Mouse (Mus musculus) midbrain, embryonic 11.5 days (tissue): Measurements from ENCODE around the gene Slc16a6. TPM values are rescaled to one million over a fixed set of nuclear protein-coding genes. Genes with fewer than 3 reads are reported as not detected.

Experiments
- ATAC-seq: fragments of 200-750 bp; cut with Nextera tagmentation; 2 replicates; pipeline ENCODE4 v1.8.0; 2017; ENCODE audit warnings: moderate TSS enrichment, moderate library complexity; ENCODE audit not compliant: low FRiP score
- DNase-seq: peaks from one replicate; pipeline ENCODE4 v3.0.0; 2015; ENCODE audit warnings: low spot score; ENCODE audit errors: missing footprints
- H3K27ac ChIP-seq: fragments of 300-500 bp; sonication (generic); 2 replicates; pipeline ENCODE4 v1.5.1; 2014; ENCODE audit warnings: low read depth, low read length
- H3K27me3 ChIP-seq: fragments of 300-500 bp; sonication (generic); 2 replicates; pipeline ENCODE4 v1.6.1; 2014; ENCODE audit warnings: mild to moderate bottlenecking, low read length, moderate library complexity, mixed read lengths; ENCODE audit not compliant: control insufficient read depth, insufficient read depth
- H3K36me3 ChIP-seq: fragments of 300-500 bp; sonication (generic); 2 replicates; pipeline ENCODE4 v1.6.1; 2014; ENCODE audit warnings: mild to moderate bottlenecking, low read length, moderate library complexity, mixed read lengths; ENCODE audit not compliant: control insufficient read depth, insufficient read depth
- H3K4me1 ChIP-seq: fragments of 300-500 bp; sonication (generic); 2 replicates; pipeline ENCODE4 v1.6.1; 2014; ENCODE audit warnings: low read length; ENCODE audit not compliant: control insufficient read depth, insufficient read depth
- H3K4me2 ChIP-seq: fragments of 300-500 bp; sonication (generic); 2 replicates; pipeline ENCODE4 v1.6.1; 2014; ENCODE audit warnings: mild to moderate bottlenecking, moderate library complexity
- H3K4me3 ChIP-seq: fragments of 300-500 bp; sonication (generic); 2 replicates; pipeline ENCODE4 v1.5.1; 2014; ENCODE audit warnings: low read depth, low read length
- H3K9ac ChIP-seq: fragments of 300-500 bp; sonication (generic); 2 replicates; pipeline ENCODE4 v1.6.1; 2014; ENCODE audit warnings: low read length
- H3K9me3 ChIP-seq: fragments of 300-500 bp; sonication (generic); 2 replicates; pipeline ENCODE4 v1.6.1; 2016; ENCODE audit warnings: low read length; ENCODE audit not compliant: control insufficient read depth
- WGBS: fragments of 180-500 bp; shearing (Covaris S2); extraction: QIAGEN DNeasy Blood & Tissue Kit; methylation state at CpG from one replicate; pipeline ENCODE4 v1.1.7; 2014; 5-methylcytosine and 5-hydroxymethylcytosine counted together
- polyA plus RNA-seq: library from polyadenylated mRNA; unstranded; fragments of >200 nt; fragmentation: Nextera tagmentation; extraction: Ambion mirVana; gene quantifications from 2 replicates; pipeline ENCODE4 v1.2.1, GENCODE M21; 2014

Gene Slc16a6
- polyA plus RNA-seq, 1 experiment from 2014 or later, result 3.6 TPM

DNA sequence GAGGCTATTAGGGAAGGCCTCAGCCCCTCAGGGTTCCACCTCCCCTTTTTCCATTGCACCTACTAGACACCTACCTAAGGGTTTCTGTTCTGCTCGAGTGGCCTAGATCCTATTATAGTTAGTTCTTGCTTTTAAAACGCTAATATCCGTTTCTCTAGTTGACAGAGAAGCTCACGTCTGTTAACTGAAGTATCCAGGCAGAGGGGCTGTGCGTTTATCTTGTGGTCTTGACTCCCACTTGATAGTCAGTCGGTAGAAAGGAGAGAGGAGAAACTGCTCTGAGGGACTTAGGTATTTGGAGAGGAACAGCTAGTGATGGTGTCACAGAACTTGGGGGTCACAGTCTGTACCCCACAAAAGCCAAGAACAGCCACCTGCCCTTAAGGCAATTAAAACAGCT lies 3.3 kb upstream of the Slc16a6 start:
- Histone ChIP-seq H3K4me3 (no peak overlapping the region), H3K4me1 (peaks cover 39% of the 10 kb centered on the region), H3K27ac (peak overlapping the region; percentile 66), H3K36me3 (no peaks in the 10 kb centered on the region), H3K9ac (no peak overlapping the region), H3K27me3 (peaks cover 5% of the 10 kb centered on the region), H3K9me3 (no peaks in the 10 kb centered on the region), H3K4me2 (no peak overlapping the region)
- WGBS, result 20% methylated on average over 6 of the region's 6 CpGs
- DNase-seq (peak; percentile 83), ATAC-seq (no peak)

DNA sequence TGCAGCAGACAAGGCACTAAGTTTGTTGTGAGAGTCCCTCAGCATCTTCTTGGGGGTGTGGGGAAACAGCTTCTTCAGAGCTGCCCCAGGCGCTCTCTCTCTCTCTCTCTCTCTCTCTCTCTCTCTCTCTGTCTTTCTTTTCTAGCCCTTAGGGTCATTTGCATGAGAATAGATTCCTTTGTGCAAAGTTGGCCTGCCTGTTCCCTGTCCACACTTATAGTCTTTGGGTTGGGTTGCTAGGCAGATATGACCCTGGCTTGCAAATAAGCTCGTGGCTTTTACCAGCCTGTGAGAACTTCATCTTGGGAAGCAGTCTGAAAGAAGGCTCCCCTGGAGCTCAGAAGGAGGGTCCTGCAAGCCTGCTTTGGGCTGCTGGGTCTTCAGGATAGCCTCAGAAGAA lies 2.8 kb upstream of the Slc16a6 start:
- ATAC-seq (peak; percentile 41), DNase-seq (peak; percentile 92)
- H3K9ac ChIP-seq, result peak overlapping the region; percentile 38; the same call in 1 of the 2 replicates
- no peaks in the 10 kb centered on the region for H3K36me3 ChIP-seq
- H3K4me3 ChIP-seq, result no peak overlapping the region
- H3K27me3 ChIP-seq, result peaks cover 7% of the 10 kb centered on the region
- peaks cover 39% of the 10 kb centered on the region for H3K4me1 ChIP-seq
- 11% methylated on average over 2 of the region's 2 CpGs for WGBS
- no peaks in the 10 kb centered on the region for H3K9me3 ChIP-seq
- peak overlapping the region; percentile 66 for H3K27ac ChIP-seq
- peak overlapping the region; percentile 3; the same call in 1 of the 2 replicates for H3K4me2 ChIP-seq

DNA sequence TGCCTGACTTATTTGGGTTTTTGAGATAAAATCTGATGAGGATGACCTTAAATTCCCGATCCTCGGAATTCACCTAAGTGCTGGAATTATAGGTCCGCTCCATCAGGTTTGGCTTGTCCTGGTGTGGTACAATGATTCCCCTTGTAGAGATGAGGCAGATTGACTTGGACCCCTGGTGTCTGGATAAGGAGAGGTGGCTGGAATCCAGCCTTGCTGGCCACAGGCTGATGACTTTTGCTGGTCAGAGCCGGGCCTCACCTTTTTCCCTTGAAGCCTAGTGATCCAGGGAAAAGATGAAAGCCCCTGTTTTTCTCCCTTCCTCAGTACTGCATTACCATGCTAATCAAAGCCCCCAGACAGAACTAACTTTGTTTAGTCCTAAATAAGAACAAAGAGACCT lies 2.3 kb upstream of the Slc16a6 start:
- 72% methylated on average over 4 of the region's 4 CpGs for WGBS
- Histone ChIP-seq H3K9me3 (no peaks in the 10 kb centered on the region), H3K27me3 (peaks cover 7% of the 10 kb centered on the region), H3K4me1 (peaks cover 39% of the 10 kb centered on the region), H3K27ac (peak overlapping the region; percentile 57), H3K9ac (peak overlapping the region; percentile 38; the same call in 1 of the 2 replicates), H3K36me3 (no peaks in the 10 kb centered on the region), H3K4me3 (no peak overlapping the region), H3K4me2 (peak overlapping the region; percentile 3; the same call in 1 of the 2 replicates)
- DNase-seq (peak; percentile 83), ATAC-seq (no peak)

DNA sequence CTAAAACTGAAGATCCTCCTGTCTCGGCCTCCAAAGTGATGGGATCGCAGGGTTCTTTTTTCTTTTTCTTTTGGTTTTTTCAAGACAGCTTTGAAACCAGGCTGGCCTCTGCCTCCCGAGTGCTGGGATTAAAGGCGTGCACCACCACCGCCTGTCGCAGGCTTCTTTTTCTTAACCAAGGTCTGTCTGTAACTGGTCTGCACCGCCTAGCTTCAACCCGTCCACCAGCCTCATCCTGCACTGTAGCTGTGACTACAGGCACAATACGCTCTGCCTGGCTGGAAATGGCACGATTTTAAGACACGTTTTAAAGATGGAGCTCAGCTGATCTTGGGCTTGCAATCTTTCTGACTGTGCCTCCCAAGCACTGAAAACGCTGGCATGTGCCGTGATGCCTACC lies 1.4 kb upstream of the Slc16a6 start:
- WGBS, result 82% methylated on average over 13 of the region's 13 CpGs
- peak; percentile 82 for DNase-seq
- no peak overlapping the region for H3K9ac ChIP-seq
- H3K27ac ChIP-seq, result no peak overlapping the region
- no peak overlapping the region for H3K4me2 ChIP-seq
- peaks cover 7% of the 10 kb centered on the region for H3K27me3 ChIP-seq
- peaks cover 36% of the 10 kb centered on the region for H3K4me1 ChIP-seq
- H3K36me3 ChIP-seq, result no peaks in the 10 kb centered on the region
- no peak overlapping the region for H3K4me3 ChIP-seq
- no peaks in the 10 kb centered on the region for H3K9me3 ChIP-seq
- ATAC-seq, result no peak

DNA sequence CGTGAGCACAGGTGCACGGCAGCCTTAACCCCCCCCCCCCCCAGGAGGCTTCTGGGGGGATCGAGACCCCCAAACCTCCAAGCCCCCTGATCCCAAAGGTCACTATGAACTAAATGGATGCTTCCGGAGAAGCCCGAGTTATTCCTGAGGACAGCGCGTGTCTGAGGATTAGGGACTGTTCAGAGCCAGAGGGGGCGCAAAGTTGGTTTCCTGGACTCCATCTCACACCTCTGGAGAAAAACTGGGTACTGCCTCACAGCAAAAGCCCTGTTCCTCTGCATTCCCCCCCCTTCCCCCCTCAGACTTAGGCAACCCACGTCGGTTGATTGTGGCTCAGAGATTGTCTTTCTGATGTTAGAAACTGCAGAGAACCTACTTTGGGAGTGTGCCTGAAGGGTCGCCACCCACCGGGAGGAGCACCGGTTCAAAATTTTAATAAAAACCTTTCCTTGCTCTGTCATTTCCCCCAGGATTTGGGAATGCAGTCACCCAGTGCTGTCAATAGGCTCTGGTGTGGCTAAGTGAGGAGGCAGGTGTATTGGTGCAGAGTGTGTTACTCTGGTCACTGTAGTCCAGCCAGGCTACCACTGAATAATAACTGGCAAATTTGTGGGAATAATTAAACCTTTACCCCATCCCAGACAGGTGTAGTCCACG lies 816 bp upstream of the Slc16a6 start:
- H3K27me3 ChIP-seq, result peaks cover 7% of the 10 kb centered on the region
- no peaks in the 10 kb centered on the region for H3K36me3 ChIP-seq
- H3K4me1 ChIP-seq, result peaks cover 36% of the 10 kb centered on the region
- peak overlapping the region; percentile 85 for H3K27ac ChIP-seq
- DNase-seq (no peak), ATAC-seq (peak; percentile 38)
- no peaks in the 10 kb centered on the region for H3K9me3 ChIP-seq
- WGBS, result 7% methylated on average over 13 of the region's 14 CpGs
- H3K4me3 ChIP-seq, result peak overlapping the region; percentile 76
- H3K9ac ChIP-seq, result peak overlapping the region; percentile 95
- H3K4me2 ChIP-seq, result peak overlapping the region; percentile 73

DNA sequence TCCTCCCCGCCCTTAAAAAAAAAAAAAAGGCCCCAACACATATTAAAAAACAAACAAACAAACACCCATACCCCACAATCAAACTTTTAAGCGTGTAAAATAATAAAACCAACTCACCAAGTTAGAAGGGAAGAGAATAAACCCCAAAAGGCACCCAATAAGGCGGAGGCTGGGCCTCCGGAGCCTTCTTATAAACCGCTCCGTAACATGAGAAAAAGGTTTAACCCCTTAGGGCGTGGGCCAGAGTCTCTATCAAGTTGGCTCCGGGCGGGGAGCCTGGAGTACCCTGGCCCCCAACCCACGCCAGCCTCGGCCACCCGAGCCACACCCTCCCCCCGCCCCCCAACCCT lies 602 bp downstream of the Slc16a6 start:
- DNase-seq, result no peak
- Histone ChIP-seq H3K36me3 (no peaks in the 10 kb centered on the region), H3K4me2 (peak overlapping the region; percentile 73), H3K9ac (peak overlapping the region; percentile 95), H3K4me3 (peak overlapping the region; percentile 76), H3K27me3 (peaks cover 7% of the 10 kb centered on the region), H3K27ac (peak overlapping the region; percentile 85), H3K9me3 (no peaks in the 10 kb centered on the region), H3K4me1 (peaks cover 31% of the 10 kb centered on the region)
- under 1% methylated on average over 12 of the region's 13 CpGs for WGBS
- no peak for ATAC-seq

DNA sequence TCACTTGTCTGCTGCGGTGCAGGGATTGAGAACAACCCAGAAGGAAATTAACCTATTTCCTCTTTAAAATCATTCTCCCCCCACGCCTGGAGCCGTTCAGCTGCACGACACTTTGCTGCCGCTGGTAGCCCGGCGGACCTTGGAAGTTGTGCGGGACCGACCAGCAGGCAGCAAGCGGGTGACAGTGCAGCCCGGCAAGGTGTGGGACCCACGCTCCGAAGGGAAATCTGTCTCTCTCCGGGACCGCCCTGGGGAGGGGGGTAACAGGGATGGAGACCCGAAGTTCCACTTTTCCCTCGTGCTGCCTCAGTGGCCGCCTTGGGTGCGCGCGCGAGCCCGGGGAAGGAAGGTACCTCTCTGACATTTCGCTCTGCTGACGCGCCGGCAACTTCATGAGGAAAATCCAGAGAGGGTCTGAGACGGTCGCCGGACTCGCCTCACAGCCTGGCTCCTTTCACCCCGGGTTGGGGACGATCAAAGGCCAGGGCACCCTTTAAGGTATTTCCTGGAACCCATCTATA lies 1.2 kb downstream of the Slc16a6 start:
- no peaks in the 10 kb centered on the region for H3K9me3 ChIP-seq
- H3K4me1 ChIP-seq, result peaks cover 25% of the 10 kb centered on the region
- H3K36me3 ChIP-seq, result no peaks in the 10 kb centered on the region
- peak overlapping the region; percentile 76 for H3K4me3 ChIP-seq
- ATAC-seq, result no peak
- peaks cover 7% of the 10 kb centered on the region for H3K27me3 ChIP-seq
- peak; percentile 94 for DNase-seq
- WGBS, result under 1% methylated on average over 33 of the region's 33 CpGs
- peak overlapping the region; percentile 73 for H3K4me2 ChIP-seq
- H3K27ac ChIP-seq, result no peak overlapping the region
- peak overlapping the region; percentile 95 for H3K9ac ChIP-seq

DNA sequence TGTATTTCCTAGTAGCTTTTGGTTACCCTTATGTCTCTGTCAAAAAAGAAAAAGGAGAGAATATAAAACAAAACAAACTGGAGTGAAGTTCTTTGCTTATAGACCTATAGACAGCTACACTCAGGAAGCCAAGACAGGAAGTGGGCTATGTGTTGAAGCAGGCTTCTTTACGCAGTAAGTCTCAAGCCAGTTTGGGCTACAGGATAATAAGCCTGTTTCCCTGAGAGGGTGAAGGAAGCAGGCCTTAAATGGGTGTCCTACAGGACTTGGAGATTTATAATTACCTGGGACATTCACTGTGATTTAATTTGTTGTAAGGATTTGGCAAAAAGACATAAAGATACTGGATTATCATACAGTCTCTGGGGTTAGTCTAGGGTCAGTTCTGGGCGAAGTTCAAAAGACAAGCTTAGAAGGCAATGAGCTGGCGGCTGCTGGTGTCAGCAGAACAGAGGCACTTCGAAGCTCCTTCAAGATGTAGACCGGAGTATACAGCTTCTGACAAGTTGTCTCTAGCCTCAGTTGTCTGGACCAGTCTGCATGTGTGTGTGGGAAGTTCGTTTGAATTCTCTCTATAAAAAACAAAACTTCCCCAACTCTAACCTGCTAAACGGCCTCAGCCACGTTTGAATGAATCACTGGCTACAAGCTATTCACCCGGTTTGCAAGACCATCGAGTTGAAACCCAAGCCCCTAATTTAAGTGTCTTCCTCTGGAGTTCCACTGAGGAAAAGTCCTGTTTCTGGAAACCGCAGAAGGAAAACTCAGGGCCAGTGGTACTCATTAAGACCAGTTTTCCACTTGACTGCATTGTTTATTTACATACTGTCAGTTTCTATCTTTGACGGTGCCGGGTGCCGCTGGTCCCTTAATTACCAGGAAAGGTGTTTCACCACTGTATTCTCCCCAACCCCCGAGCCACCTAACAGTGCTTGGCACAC lies 2.2 kb downstream of the Slc16a6 start:
- ATAC-seq, result no peak
- H3K27ac ChIP-seq, result no peak overlapping the region
- peaks cover 16% of the 10 kb centered on the region for H3K4me1 ChIP-seq
- H3K9ac ChIP-seq, result no peak overlapping the region; the same call in 1 of the 2 replicates
- 35% methylated on average over 15 of the region's 15 CpGs for WGBS
- no peaks in the 10 kb centered on the region for H3K36me3 ChIP-seq
- peak; percentile 91 for DNase-seq
- peaks cover 7% of the 10 kb centered on the region for H3K27me3 ChIP-seq
- H3K4me3 ChIP-seq, result peak overlapping the region; percentile 76
- H3K4me2 ChIP-seq, result peak overlapping the region; percentile 73
- H3K9me3 ChIP-seq, result no peaks in the 10 kb centered on the region

DNA sequence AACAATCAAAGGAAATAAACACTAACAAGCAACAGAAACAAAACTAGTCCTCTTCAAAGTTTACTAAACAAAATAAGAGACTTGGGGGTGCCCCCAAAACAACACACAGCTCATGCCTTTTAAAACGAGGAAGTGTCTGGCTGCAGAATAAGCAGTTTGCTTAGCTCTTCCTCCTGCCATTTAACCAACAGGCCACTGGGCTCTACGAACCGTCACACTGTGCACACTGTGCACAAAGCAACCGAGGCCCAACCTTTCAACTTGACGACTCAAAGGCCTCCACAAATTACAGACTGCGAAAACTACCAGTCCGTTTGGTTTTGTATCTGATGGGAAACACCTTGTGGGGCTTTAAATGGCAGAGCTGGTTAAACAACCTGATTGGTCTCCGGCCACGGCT lies 3.2 kb downstream of the Slc16a6 start:
- 72% methylated on average over 9 of the region's 9 CpGs for WGBS
- Histone ChIP-seq H3K27ac (no peak overlapping the region), H3K4me2 (no peak overlapping the region), H3K27me3 (peaks cover 7% of the 10 kb centered on the region), H3K9ac (no peak overlapping the region), H3K36me3 (no peaks in the 10 kb centered on the region), H3K4me1 (peaks cover 8% of the 10 kb centered on the region), H3K4me3 (no peak overlapping the region), H3K9me3 (no peaks in the 10 kb centered on the region)
- DNase-seq, result no peak
- ATAC-seq, result no peak
